Mouse (Mus musculus) cerebellum, postnatal 10 days (tissue): ENCODE results near the gene Slc30a1.

Source experiments
- DNase-seq, 2 experiments: peaks; one replicate each; pipeline ENCODE4 v3.0.0; 2021; ENCODE audit warnings: mixed read lengths in 2 of 2

Slc30a1 gene

DNA sequence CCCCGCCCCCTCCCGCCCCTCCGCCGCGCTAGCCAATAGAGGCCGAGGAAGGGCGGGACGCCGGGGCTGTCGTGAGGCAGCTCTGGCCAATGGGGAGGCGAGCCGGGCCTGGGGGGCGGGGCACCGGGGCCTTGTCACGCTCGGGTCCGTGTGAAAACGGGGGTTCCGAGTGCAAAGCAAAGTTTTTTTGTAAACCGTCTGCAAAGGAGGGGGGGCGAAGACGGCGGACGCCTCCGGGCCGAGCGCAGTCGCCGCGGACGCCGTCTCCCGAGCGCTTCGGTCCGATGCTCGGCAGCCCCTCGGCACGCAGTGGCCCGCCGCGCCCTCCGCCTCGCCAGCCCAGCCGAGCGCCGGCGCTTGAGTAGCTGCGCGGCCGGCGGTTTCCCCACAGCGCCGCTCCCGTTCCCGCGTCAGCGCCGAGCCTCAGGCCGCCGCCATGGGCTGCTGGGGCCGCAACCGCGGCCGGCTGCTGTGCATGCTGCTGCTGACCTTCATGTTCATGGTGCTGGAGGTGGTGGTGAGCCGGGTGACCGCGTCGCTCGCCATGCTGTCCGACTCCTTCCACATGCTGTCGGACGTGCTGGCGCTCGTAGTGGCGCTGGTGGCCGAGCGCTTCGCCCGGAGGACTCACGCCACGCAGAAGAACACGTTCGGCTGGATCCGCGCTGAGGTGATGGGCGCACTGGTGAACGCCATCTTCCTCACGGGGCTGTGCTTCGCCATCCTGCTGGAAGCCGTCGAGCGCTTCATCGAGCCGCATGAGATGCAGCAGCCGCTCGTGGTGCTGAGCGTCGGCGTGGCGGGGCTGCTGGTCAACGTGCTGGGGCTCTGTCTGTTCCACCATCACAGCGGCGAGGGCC is at the start of gene Slc30a1:
Gene Slc30a1 (plus strand): TSS at position 197 of the 860 bp plus-strand sequence.
- peak; percentile 100 for DNase-seq

DNA sequence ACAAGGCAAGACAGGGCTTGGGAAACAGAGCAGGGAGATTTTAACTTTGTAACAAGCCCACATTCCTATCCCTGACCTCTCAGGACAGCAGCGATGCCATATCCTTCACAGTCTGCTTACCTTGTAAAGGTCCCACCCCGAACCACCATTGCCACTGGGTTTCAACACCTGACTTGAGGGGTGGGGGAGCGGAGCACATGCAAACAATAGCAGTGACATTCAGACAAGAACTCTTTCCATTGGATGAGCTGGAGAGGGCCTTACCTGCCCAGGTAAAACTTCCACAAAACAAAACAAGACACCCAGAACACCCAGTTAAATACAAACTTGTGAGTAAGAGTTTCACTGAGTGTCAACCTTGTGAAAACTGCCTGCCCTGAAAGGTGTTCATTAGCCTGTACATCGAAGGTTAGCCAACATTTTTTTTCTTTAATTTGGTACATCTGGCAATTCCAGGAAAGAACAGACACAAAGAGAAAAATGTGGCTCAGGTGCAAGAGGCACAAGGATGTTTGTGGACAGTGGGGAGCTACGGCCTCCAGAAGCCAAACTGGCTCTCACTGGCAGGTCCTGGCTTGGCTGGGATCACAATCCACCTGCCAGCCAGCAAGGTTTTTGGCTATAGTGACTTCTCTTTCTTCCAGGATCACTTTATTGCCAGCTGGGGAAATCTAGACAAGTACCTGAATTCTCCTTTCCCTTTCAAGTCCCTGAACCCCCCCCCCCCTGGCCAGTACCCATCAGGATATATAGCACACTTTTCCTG is 49.5 kb upstream of the Slc30a1 start:
- DNase-seq: peak; percentile 77 to 78

DNA sequence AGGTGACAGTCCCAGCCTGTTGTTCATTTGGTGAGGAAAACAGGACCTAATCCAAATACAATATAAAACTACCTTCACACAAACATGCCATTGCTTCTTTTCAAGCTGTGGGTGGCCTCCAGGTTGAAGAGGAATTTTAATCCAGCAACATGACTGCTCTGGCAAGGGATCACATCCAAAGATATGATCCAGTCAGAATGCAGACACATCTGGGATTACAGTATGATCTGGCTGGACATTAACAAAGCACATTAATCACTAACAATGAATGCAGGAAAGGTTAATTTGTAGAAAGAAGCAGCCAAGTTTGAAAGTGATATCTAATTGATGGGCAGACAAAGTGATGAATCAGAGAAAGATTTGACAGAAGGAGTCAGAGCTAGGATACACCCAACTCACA is 48.4 kb upstream of the Slc30a1 start:
- no peak for DNase-seq

DNA sequence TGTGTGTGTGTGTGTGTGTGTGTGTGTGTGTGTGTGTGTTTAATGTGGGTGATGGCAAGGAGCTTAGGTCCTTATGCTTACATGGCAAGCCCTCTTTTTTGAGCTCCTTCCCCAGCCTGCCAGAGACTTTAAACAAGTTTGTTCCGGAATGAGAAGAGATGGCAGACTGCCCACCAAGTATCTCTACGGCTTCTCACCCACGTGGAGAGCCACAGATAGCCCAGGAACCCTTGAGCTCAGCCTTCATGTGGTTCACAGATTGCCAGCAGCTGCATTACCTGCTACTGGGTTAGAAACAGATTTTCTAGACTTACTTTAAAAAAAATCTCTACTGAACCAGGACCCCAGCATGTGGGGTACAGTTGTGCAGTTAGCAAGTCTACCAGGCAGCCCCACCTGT is 46.7 kb upstream of the Slc30a1 start:
- no peak for DNase-seq

DNA sequence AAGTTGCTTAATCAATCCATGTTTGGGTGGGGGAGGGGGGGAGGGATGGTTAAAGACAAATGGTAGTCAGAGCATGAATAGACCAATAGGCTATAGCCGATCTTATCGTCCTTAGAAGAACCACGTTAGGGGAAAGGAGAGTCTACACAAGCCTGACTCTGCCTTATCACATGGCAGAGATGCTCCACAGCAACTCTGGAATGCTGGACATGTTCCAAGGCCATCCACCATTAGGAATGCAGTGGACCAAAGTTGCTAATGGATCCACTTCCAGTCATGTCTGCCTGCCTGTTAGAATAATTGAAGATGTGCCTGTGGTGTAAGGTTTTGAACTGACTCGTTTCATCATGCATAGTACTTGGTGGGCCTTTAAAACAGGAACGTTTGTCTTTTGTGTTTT is 45.3 kb upstream of the Slc30a1 start:
- no peak for DNase-seq

DNA sequence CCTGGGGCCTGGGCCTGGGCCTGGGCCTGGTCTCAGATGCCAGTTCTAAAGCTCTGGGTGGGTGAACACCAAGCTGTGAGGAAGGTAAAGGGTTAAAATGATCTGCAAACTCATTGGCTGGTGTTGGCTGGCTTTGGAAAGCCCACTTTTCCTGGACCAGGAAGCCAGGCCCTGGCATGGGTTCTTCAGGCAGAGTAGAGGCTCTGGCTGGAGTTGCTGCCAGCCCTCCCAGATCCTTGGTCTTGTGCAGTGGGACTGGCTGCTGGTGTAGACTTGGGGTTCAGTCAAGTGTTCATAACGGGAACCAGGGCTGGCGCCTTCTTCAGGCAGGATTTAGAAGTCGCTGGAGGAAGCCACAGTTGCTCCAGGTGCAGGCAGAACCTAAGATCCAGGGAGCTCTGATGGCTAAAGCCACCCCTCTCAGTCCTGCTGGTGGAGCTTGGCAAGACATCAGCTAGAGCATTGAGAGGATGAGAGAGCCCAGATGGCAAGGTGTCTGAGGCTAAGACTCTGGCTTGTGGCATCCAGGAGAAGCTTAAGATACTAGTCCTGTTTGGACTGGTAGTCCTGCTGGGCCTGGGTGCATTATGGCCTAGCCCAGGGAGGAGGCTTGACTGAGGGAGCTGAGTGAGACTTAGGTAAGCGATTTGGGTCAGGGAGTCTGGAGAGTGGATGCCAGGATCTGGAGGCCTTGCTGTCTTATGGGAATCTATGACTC is 42.6 kb upstream of the Slc30a1 start:
- DNase-seq: peak; percentile 86 to 91

DNA sequence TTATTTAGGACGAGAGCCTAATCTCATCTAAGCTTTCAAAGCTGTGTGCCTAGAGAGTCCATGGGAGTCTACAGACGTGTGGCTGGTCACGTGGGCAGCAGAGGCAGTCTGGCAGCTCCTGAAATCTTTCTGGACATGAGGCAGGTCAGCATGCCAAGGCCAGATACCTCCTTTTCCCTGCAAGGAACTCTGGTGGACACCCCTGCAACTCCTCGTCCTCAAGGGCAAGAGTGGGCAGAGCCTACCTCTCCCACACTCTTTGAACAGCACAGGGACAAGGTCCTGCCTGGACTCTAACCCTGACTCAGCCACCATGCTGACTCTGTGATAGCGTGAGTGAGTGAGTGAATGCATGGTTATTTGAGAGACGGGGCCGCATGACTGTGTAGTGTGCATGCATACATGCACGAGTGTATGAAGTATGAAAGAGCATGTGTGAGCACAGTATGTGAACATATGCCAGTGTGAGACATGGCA is 42.0 kb upstream of the Slc30a1 start:
- peak; percentile 57 to 63 for DNase-seq

DNA sequence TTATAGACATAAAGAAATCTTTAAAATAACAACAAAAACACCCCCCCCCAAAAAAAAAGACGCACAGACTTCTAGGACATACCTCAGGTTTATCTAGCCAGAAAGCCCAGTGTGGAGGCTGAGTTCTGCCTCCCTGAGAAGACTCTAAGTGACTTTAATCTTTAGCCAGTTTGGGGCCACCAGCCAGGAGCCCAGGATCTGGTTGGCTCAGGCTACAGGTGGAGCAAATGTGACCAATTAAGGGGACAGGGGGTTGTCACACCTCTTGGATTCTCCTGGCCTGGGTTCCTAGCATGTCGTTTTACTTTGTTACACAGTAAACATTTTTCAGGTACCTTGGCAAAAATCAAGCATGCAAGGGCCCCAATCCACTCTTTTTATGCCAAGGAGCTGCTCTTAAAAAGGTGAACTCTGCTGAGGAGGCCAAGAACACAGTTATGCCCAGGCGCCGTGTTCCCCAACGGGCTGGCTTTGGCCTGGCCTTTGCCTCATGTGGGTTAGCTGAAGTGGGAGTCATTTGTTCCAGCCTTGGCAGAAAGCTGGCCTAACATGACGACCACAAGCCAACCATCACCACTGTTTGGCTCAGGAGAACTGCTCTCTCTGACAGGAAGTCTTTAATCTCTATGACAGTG is 34.4 kb upstream of the Slc30a1 start:
- peak in 1 of 2 experiments; percentile 41 for DNase-seq

DNA sequence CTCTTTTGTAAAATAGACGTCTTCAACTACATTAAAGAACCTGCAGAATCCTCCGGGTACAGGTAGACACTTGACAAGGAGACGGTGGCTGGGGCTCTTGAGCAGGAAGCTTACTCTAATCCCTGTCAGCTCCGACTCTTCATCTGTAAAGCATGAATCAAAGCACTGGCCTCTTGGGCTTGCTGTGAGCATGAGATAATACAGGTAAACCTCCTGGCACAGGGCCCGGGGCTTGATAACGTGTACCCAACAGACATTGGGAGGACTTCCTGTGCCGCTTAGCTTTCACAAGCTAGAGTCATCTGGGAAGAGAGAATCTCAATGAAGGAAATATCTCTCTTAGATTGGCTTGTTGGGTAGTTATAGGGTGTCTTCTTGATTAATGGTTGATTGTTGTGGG is 31.6 kb upstream of the Slc30a1 start:
- no peak for DNase-seq

DNA sequence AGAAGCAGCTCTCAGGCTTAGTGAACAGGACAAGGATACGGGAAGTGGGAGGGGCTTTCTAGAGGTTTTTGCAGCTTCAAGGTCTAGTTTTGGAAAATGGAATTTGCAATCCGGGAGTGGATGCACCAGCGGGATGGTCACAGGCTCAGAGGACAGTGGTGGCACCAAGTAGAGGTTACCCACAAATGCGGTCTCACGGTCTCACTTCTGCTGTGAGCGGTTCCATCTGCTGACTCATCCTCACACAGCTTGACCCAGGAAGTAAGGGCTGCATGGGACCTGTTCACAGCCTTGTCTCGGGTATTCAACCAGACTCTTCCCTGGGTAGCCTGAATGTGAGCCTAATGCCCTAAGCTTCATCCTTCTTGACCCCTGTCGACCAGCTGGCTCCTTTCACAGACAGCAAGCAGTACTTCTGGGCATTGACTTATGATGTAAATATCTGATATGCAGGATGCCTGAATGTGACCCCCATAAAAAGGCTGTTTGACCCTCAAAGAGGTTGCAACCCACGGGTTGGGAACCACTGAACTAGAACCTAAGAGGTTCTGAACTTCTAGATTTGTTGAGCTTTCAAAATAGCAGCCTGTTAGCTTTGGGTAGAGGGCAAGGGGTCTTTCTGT is 30.8 kb upstream of the Slc30a1 start:
- DNase-seq: no peak

DNA sequence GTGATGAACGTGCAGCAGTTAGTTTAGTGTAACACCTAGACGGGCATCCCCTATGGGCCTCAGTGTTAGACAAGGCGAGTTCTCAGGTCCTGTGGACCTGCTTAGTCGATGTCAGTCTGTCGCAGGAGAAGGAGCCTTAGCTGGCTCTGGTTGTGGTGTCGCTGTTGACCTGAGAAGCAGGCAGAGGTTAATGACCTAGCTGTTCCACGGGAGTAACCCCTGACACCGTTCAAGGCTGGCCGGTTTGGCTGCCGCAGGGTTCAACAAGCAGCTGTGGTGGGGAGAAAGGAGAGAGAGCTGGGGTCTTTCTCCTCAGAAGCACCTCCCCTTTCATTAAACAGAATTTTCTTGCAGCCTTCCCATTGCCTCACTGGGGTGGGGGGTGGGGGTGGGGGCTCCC is 28.9 kb upstream of the Slc30a1 start:
- no peak for DNase-seq

DNA sequence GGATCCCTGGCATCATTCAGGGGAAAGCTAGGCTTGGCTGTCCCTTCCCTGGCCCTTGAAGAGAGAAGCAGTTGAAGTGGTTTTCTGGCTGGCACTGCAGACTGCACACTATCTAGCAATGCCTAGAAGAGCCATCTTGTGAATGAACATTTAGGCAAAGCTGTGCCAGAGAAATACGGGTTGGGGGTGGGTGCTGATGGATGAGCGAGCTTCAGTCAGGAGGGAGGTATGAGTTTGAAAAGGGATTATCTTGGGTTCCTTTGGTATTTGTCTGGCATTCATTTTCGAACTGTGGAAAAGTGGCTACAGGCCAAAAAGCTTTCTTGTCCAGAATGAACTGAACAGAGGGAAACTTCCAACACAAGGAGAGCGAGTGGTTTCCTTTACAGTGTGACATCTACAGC is 28.0 kb upstream of the Slc30a1 start:
- peak; percentile 28 to 38 for DNase-seq

DNA sequence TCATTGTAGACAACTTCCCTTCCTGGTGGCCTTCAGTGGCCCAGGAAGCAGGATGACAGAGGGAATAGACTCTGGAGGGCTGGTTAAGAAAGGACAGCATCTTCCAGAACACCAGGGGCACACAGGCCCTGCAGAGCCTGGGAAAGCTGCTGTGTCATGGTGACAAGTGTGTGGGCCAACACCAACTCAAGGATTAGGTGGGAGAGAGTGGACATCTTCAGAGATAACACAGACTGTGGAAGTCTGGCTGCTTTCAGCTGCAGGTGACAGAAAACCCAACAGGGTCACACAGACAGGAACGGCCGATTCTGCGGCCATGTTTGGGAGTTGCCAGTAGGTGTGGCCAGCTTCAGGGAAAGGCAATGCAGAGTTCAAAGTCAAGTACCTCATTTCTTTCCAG is 26.3 kb upstream of the Slc30a1 start:
- DNase-seq: no peak

DNA sequence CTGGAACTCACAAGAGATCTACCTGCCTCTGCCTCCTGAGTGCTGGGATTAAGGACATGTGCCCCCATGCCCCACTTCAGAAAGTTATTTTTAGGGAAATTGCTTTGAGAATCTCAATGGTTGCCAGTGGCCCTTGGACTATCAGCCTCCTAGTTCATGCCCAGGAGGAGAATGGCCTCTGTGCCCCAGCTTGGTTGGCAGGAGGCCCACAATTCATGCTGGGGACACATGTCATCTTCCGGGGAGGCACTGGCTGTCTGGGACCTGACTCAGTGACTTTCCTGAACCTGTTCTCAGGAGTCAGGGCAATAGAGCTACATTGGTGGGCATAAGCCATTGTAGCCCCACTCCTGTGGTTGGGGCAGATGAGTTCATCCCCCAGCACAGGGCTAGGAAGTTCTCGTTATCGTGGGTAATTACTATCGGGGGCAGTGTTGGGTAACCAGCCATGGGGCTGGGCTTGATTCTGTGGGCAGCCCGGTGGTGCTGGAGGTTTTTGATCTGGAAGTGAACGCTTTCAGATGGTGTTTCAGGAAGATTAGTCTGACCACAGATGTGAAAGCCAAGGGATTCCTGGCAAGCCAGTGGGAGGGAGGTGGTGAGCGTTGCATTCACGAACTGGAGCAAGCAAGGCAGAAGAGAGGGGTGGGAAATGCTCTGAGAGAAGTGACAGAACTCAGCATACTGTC is 25.5 kb upstream of the Slc30a1 start:
- peak; percentile 55 to 66 for DNase-seq

DNA sequence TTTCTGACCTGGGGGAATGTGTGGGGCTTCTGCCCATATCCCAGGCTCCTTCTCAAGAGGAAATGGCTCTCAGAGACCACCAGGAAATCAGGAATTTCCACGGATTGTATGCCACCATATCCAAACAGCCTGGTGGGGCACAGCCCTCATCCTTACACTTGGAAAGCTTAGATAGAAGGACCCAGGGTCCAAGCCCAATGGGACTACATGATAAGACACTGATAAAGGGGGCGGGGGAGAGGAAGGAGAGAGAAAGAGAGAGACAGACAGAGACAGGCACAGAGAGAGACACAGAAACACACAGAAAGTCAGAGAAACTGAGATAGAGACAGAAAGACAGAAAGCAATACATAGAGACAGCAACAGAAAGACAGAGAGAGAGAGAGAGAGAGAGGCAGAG is 24.9 kb upstream of the Slc30a1 start:
- DNase-seq: no peak

DNA sequence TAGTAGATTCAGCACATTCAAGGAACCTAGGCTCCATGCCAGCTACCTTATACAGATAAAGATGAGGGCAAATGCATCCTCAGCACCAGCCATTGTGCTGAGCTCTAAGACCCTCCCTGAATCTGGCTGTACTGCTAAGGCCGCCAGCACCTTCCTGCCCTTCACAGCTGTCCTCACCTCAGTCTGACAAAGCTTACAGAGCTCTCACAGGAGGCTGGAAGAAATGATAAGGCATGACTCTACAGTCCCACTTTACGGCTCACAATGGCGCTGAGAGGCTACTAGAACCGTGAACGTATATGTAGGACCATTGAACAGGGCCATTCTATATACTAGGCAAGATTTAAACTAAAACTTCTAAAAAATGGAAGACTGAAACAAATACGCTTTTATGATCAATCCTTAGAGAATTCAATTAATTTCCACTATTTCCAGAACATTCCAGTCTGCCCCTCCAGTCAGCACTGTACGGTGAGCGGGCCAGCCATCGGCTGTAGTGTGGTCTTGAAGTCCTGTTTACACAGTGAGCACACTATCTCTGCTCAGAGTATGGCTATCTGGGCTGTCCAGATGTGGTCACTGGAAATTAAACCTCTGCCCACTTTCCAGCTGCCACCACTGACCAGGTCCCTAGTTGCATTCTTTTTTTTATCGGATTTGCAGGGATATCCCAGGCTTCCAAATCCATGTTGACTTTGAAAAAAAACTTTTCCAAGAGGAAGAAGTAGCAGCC is 23.9 kb upstream of the Slc30a1 start:
- no peak for DNase-seq

DNA sequence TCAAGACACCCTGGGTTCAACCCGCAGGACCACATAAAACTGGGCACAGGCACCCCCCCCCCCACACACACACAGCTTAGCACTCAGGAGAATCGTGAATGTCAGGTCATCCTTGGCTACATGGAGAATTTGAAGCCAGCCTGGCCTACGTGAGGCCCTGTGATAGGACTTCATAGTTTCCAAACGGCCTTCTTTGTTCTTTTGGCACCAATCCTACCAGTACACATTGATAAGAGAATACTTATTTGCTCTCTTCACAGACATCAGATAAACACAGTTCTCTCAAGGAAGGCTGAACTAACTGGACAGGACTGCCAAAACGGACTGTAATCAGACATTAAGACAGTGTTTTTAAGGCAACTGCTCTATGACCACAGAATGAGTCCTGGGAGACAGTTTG is 22.9 kb upstream of the Slc30a1 start:
- DNase-seq: no peak

DNA sequence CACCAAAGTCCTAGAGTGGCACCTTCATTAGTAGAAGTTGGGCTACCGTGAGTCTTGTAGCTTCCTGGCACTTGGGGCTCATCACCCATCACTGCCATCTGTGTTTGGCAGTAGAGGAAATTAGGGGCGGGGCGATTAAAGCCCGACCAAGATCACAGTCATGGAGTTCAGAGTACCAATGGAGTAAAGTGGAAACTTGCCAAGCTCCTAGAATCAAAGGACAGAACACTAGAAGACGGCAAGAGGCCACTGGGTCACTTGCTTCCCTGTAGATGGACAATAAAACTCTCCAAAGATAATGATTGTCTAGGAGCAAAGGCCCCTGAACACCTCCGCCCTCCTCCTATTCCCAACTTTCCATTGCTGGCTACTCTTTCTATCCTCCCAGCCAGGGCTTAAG is 14.7 kb upstream of the Slc30a1 start:
- DNase-seq: no peak

DNA sequence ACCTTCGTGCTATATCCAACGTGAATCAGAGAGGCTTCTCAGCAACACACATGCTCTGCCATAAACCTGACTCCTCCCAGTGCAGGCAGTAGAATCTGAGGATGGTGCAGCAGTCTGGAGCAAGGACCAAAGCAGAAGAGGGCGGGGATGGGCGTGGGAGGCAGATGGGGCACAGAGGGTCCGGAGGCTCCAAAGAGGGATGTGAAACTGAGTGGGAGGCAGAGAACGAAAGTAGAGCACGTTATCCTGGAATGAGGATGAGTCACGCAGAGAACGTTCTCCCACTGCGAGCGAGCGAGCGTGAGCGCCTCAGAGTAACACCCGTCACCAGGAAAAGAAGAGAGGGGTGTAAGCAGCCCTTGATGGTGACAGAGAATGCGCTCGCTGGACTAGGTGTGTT is 12.2 kb upstream of the Slc30a1 start:
- no peak for DNase-seq

DNA sequence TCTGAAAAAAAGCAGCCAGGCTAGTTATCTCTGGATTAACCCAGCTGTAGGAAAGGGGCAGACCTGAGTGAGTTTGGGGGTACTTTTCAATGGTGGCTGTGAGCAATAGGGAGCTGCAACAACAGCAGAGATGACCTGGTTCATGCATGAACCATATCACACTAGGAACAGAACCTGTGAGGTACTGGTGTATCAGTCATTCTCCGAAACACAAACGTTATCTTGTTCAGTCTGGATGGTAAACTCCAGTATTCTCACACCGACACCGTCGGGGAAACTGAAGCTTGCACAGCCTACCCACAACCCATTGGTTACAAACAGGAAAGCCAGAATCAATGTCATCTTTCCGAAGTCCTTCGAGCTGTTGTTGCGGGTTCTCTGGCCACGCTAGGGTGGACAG is 11.7 kb upstream of the Slc30a1 start:
- DNase-seq: no peak
